Mouse (Mus musculus) heart, embryonic 13.5 days (tissue): Measurements from ENCODE around the gene Cflar. TPM values are rescaled to one million over a fixed set of nuclear protein-coding genes. Genes with fewer than 3 reads are reported as not detected.

Source experiments
- ATAC-seq: fragments of 200-750 bp; cut with Nextera tagmentation; 2 replicates; pipeline ENCODE4 v1.8.0; 2017; ENCODE audit warnings: moderate TSS enrichment; ENCODE audit not compliant: insufficient number of reproducible peaks, low FRiP score, low TSS enrichment; ENCODE audit errors: extremely low read depth
- H3K27ac ChIP-seq: fragments of 300-500 bp; sonication (generic); replicated peaks from 2 replicates; pipeline ENCODE4 v1.5.1; 2015; ENCODE audit warnings: moderate library complexity, mild to moderate bottlenecking, inconsistent platforms
- H3K27me3 ChIP-seq: fragments of 300-500 bp; sonication (generic); replicated peaks from 2 replicates; pipeline ENCODE4 v1.6.1; 2015; ENCODE audit warnings: mild to moderate bottlenecking, inconsistent platforms
- H3K36me3 ChIP-seq: fragments of 300-500 bp; sonication (generic); 2 replicates; pipeline ENCODE4 v1.6.1; 2015; ENCODE audit warnings: mild to moderate bottlenecking, inconsistent platforms
- H3K4me1 ChIP-seq: fragments of 300-500 bp; sonication (generic); 2 replicates; pipeline ENCODE4 v1.6.1; 2015; ENCODE audit warnings: inconsistent platforms
- H3K4me2 ChIP-seq: fragments of 300-500 bp; sonication (generic); 2 replicates; pipeline ENCODE4 v1.6.1; 2015; ENCODE audit warnings: inconsistent platforms, mild to moderate bottlenecking, moderate library complexity
- H3K4me3 ChIP-seq: fragments of 300-500 bp; sonication (generic); 2 replicates; pipeline ENCODE4 v1.5.1; 2015; ENCODE audit warnings: moderate library complexity, mild to moderate bottlenecking, inconsistent platforms
- H3K9ac ChIP-seq: fragments of 300-500 bp; sonication (generic); 2 replicates; pipeline ENCODE4 v1.6.1; 2015; ENCODE audit warnings: inconsistent platforms, mild to moderate bottlenecking, moderate library complexity
- H3K9me3 ChIP-seq: fragments of 300-500 bp; sonication (generic); 2 replicates; pipeline ENCODE4 v1.6.1; 2016; ENCODE audit warnings: inconsistent platforms
- WGBS: fragments of 180-500 bp; shearing (Covaris S2); methylation state at CpG from one replicate; pipeline ENCODE4 v1.1.7; 2015; ENCODE audit warnings: mixed read lengths; 5-methylcytosine and 5-hydroxymethylcytosine counted together
- polyA plus RNA-seq: library from polyadenylated mRNA; unstranded; fragments of >200 nt; fragmentation: Nextera tagmentation; extraction: Ambion mirVana; gene quantifications from 2 replicates; pipeline ENCODE4 v1.2.1, GENCODE M21; 2015

The Cflar gene
- polyA plus RNA-seq, 1 experiment from 2014 or later, result 29.2 TPM

DNA sequence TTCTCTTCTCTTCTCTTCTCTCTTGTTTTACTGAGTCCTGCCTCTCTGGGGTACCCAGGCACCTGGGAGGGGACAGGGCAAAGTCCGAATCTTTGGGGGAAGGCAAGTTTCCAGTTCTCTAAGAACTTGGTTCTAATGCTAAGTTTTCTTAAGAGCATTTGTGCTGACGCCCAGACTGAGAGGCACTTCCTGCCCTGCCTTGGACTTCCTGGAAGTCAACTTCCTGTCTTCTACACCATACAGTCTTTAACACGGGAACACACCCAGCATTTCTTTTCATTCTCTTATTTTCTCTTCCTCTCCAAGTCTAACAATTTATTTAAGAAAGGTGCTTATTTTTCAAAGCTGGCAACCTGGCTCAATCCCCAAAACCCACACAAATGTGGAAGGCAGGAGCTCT is 95.3 kb downstream of the Cflar start:
- WGBS, result 58% methylated on average over 3 of the region's 3 CpGs
- no peak overlapping the region for H3K9ac ChIP-seq
- H3K9me3 ChIP-seq, result peaks cover 11% of the 10 kb centered on the region; the same call in 1 of the 2 replicates
- no peak overlapping the region for H3K4me2 ChIP-seq
- H3K27ac ChIP-seq, result no peak overlapping the region
- H3K4me1 ChIP-seq, result no peaks in the 10 kb centered on the region
- no peaks in the 10 kb centered on the region for H3K27me3 ChIP-seq
- ATAC-seq, result no peak
- no peak overlapping the region for H3K4me3 ChIP-seq
- H3K36me3 ChIP-seq, result 0 out of 2 replicates have a peak, but pooled peaks cover 2% of the 10 kb centered on the region

Other genes with a start within 250 kb of the Cflar start
- 19.6 and 21.1 TPM in 2 replicates for gene Orc2, start 206.4 kb upstream of the Cflar start, polyA plus RNA-seq
- gene Fam126b, start 125.2 kb upstream of the Cflar start, polyA plus RNA-seq, result 3.8 and 4.3 TPM in 2 replicates
- gene Ndufb3, start 125.1 kb upstream of the Cflar start, polyA plus RNA-seq, result 195 and 218 TPM in 2 replicates
- not detected in 2 replicates for gene Als2cr12, start 15.5 kb upstream of the Cflar start, polyA plus RNA-seq
- 18.4 and 18.7 TPM in 2 replicates for gene Casp8, start 83.9 kb downstream of the Cflar start, polyA plus RNA-seq